Mouse (Mus musculus) testis, adult 2 months (tissue): ENCODE results near the gene Nedd9.

Experiments used
- CTCF ChIP-seq: fragments of 200-500 bp; IDR thresholded peaks from 2 replicates; pipeline ENCODE4 v1.5.1; 2012; ENCODE audit warnings: low read depth, mild to moderate bottlenecking, inconsistent platforms, low read length, moderate library complexity; ENCODE audit not compliant: control insufficient read depth, insufficient read depth, insufficient replicate concordance
- POLR2A ChIP-seq: fragments of 200-500 bp; IDR thresholded peaks from 2 replicates; pipeline ENCODE4 v1.6.1; 2012; ENCODE audit warnings: low read depth, mild to moderate bottlenecking, inconsistent platforms, low read length, moderate library complexity; ENCODE audit not compliant: control insufficient read depth

GRCm38 (mm10) chr13:41350589-41350988 is 136.6 kb downstream of the Nedd9 start:
- no peak for TF ChIP-seq POLR2A
- no peak for TF ChIP-seq CTCF
